Mouse (Mus musculus) intestine, embryonic 16.5 days (tissue): ENCODE data around the gene Map4k2. TPM values are rescaled to one million over a fixed set of nuclear protein-coding genes. Genes with fewer than 3 reads are reported as not detected.

ENCODE experiments used
- ATAC-seq: fragments of 200-750 bp; cut with Nextera tagmentation; 2 replicates; pipeline ENCODE4 v1.8.0; 2017; ENCODE audit warnings: moderate TSS enrichment, moderate library complexity
- H3K27ac ChIP-seq: fragments of 300-500 bp; sonication (generic); 2 replicates; pipeline ENCODE4 v1.5.1; 2014; ENCODE audit warnings: mild to moderate bottlenecking, low read length
- H3K27me3 ChIP-seq: fragments of 300-500 bp; sonication (generic); replicated peaks from 2 replicates; pipeline ENCODE4 v1.6.1; 2014; ENCODE audit warnings: low read length, control low read depth, mixed read lengths; ENCODE audit not compliant: control insufficient read depth, insufficient read depth
- H3K36me3 ChIP-seq: fragments of 300-500 bp; sonication (generic); 2 replicates; pipeline ENCODE4 v1.6.1; 2014; ENCODE audit warnings: low read length, control low read depth; ENCODE audit not compliant: control insufficient read depth, insufficient read depth
- H3K4me1 ChIP-seq: fragments of 300-500 bp; sonication (generic); 2 replicates; pipeline ENCODE4 v1.6.1; 2014; ENCODE audit warnings: low read length, control low read depth, mixed read lengths; ENCODE audit not compliant: control insufficient read depth, insufficient read depth
- H3K4me2 ChIP-seq: fragments of 300-500 bp; sonication (generic); 2 replicates; pipeline ENCODE4 v1.6.1; 2014; ENCODE audit warnings: low read depth, low read length, control low read depth
- H3K4me3 ChIP-seq: fragments of 300-500 bp; sonication (generic); 2 replicates; pipeline ENCODE4 v1.5.1; 2014; ENCODE audit warnings: mild to moderate bottlenecking, low read length
- H3K9ac ChIP-seq: fragments of 300-500 bp; sonication (generic); 2 replicates; pipeline ENCODE4 v1.6.1; 2014; ENCODE audit warnings: low read depth, low read length
- H3K9me3 ChIP-seq: fragments of 300-500 bp; sonication (generic); 2 replicates; pipeline ENCODE4 v1.6.1; 2016; ENCODE audit warnings: low read length, control low read depth; ENCODE audit not compliant: control insufficient read depth
- WGBS: fragments of 180-500 bp; shearing (Covaris S2); extraction: QIAGEN DNeasy Blood & Tissue Kit; methylation state at CpG from one replicate; pipeline ENCODE4 v1.1.7; 2014; 5-methylcytosine and 5-hydroxymethylcytosine counted together
- polyA plus RNA-seq: library from polyadenylated mRNA; unstranded; fragments of >200 nt; fragmentation: Nextera tagmentation; extraction: Ambion mirVana; gene quantifications from 2 replicates; pipeline ENCODE4 v1.2.1, GENCODE M21; 2015

Gene Map4k2
- polyA plus RNA-seq, 1 experiment from 2014 or later, result 10.0 TPM

DNA sequence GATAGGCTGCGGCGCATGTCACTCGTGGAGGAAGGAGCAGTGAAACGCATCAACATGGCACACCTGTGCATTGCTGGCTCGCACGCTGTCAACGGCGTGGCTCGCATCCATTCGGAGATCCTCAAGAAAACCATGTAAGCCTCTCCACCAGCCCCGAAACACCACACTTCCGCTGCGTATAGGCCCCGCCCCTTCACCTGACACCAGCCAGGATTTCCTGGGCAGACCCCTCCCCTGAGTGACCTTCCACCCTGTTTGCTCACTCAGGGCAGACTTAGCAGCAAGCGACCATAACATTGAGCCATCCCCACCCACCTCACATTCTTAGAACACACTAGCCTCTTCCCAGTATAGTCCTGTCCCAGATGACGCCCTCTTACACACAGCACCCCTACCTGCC is 48.9 kb downstream of the Map4k2 start:
- Histone ChIP-seq H3K36me3 (0 out of 2 replicates have a peak, but pooled peaks cover 3% of the 10 kb centered on the region), H3K27ac (no peak overlapping the region; the same call in 1 of the 2 replicates), H3K9me3 (no peaks in the 10 kb centered on the region), H3K9ac (peak overlapping the region; percentile 61), H3K27me3 (no peaks in the 10 kb centered on the region), H3K4me3 (peak overlapping the region; percentile 48), H3K4me2 (peak overlapping the region; percentile 67), H3K4me1 (peaks cover 18% of the 10 kb centered on the region)
- ATAC-seq, result peak; percentile 73
- WGBS, result 5% methylated on average over 16 of the region's 16 CpGs

GRCm38 (mm10) chr19:6390251-6390650 is 49.3 kb downstream of the Map4k2 start:
- peak overlapping the region; percentile 67 for H3K4me2 ChIP-seq
- no peak for ATAC-seq
- H3K36me3 ChIP-seq, result 0 out of 2 replicates have a peak, but pooled peaks cover 3% of the 10 kb centered on the region
- no peak overlapping the region; the same call in 1 of the 2 replicates for H3K4me3 ChIP-seq
- H3K27me3 ChIP-seq, result no peaks in the 10 kb centered on the region
- H3K27ac ChIP-seq, result no peak overlapping the region
- 47% methylated on average over 6 of the region's 6 CpGs for WGBS
- 0 out of 2 replicates have a peak overlapping the region, but pooled peaks have one; percentile 61 for H3K9ac ChIP-seq
- H3K4me1 ChIP-seq, result peaks cover 17% of the 10 kb centered on the region
- no peaks in the 10 kb centered on the region for H3K9me3 ChIP-seq

- Histone ChIP-seq H3K27ac (no peak overlapping the region), H3K9ac (no peak overlapping the region), H3K9me3 (no peaks in the 10 kb centered on the region), H3K4me3 (no peak overlapping the region), H3K27me3 (no peaks in the 10 kb centered on the region), H3K36me3 (0 out of 2 replicates have a peak, but pooled peaks cover 3% of the 10 kb centered on the region), H3K4me1 (peaks cover 12% of the 10 kb centered on the region), H3K4me2 (no peak overlapping the region)
- 96% methylated on average over 14 of the region's 14 CpGs for WGBS
- ATAC-seq, result no peak
Observed at GRCm38 (mm10) chr19:6392743-6393393, 51.9 kb downstream of the Map4k2 start.

- Histone ChIP-seq H3K36me3 (0 out of 2 replicates have a peak, but pooled peaks cover 3% of the 10 kb centered on the region), H3K27ac (no peak overlapping the region), H3K4me1 (peaks cover 12% of the 10 kb centered on the region), H3K4me3 (no peak overlapping the region), H3K27me3 (no peaks in the 10 kb centered on the region), H3K9me3 (no peaks in the 10 kb centered on the region), H3K9ac (no peak overlapping the region), H3K4me2 (no peak overlapping the region)
- 90% methylated on average over 16 of the region's 16 CpGs for WGBS
- no peak for ATAC-seq
Observed at GRCm38 (mm10) chr19:6393637-6394036, 52.7 kb downstream of the Map4k2 start.

DNA sequence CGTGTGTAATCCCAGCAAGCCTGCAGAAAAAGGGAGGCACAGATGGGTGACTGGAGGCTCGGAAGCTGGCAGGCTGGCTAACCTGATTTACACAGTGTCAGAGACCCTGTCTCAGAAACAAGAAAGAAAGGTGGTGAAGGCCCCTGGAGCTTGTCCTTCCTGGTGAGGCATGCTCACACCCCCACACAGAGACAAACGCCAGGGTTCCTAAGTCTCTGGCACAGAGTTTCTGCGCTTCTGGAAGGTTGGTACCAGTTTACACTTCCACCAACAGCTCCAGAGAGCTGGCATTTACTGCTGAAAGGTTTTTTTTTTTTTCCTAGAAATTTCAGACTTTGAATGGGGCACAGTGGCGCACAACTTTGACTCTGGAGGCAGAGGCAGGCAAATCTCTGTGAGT is 55.3 kb downstream of the Map4k2 start:
- Histone ChIP-seq H3K4me1 (peaks cover 18% of the 10 kb centered on the region), H3K27ac (no peak overlapping the region), H3K36me3 (0 out of 2 replicates have a peak, but pooled peaks cover 3% of the 10 kb centered on the region), H3K4me2 (no peak overlapping the region), H3K27me3 (peaks cover 11% of the 10 kb centered on the region), H3K9me3 (no peaks in the 10 kb centered on the region), H3K4me3 (no peak overlapping the region), H3K9ac (no peak overlapping the region)
- 81% methylated on average over 5 of the region's 5 CpGs for WGBS
- ATAC-seq, result no peak

DNA sequence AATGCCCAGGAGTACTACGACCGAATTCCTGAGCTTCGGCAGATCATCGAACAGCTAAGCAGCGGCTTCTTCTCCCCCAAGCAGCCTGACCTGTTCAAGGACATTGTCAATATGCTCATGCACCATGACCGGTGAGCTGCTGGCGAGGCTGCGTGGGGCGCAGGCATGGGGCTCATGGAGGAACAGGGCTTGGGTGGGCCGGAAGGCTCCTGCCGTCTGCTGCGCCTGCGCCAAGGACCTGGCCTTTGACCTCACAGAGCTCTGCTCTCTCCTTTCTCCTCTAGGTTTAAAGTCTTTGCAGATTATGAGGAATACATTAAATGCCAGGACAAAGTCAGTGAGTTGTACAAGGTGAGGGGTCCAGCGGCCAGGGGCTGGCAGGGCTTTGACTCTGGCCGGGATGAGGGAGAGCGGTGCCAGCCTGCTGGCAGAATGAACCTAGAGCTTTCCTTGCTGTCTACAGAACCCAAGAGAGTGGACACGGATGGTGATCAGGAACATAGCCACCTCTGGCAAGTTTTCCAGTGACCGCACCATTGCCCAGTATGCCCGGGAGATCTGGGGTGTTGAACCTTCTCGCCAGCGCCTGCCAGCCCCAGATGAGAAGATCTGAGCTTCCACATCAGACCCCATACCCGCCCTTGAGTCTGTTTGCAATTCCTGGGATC is 56.8 kb downstream of the Map4k2 start:
- 84% methylated on average over 22 of the region's 22 CpGs for WGBS

DNA sequence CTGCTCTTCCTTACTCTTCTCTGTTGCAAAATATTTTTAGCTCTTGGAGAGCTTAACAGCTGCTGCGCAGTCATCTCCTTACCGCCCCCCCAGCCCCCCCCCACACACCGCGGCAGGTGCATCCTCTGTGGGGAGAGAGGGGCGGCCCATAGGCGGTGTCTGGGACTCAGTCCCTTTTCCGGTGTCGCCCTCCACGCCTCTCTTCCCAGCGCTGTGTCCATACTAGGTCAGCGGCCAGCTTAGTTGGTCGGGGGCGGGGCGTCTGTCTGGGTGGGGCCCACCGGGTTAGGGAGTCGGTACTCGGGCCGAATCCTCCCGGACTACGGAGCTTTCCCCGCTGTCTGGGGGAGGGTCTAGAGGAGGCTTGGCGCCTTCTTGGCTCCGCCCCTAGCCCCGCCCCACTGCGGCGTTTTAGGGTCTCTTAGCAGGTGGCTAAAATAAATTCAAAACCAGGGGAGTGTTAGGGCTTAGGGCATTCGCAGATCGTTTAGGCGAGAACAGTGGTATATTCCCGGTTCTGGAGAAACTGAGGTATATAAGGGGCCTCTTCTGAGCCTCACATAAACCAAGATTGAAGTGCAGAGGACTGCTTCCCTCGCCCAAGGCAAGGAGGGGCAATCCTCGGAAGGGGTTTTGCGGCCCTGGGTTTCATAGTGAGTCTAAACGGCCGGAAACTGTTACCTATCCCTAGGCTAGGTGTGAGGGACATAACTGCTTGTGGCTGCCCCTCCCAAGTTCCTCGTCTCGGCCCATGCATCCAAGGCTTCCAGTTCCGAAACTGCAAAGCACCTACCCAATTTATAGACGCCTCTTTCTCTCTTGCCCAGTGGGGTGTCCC is 57.7 kb downstream of the Map4k2 start:
- Histone ChIP-seq H3K9ac (peak overlapping the region; percentile 72), H3K27me3 (peaks cover 25% of the 10 kb centered on the region), H3K9me3 (no peaks in the 10 kb centered on the region), H3K4me2 (peak overlapping the region; percentile 100), H3K36me3 (no peaks in the 10 kb centered on the region), H3K4me3 (peak overlapping the region; percentile 71), H3K27ac (0 out of 2 replicates have a peak overlapping the region, but pooled peaks have one; percentile 57), H3K4me1 (peaks cover 28% of the 10 kb centered on the region)
- under 1% methylated on average over 39 of the region's 39 CpGs for WGBS
- ATAC-seq, result peak; percentile 50

More for the DNA sequence above, 56.8 kb downstream of the Map4k2 start:
- H3K4me3 ChIP-seq, result no peak overlapping the region
- H3K9ac ChIP-seq, result no peak overlapping the region
- peaks cover 28% of the 10 kb centered on the region for H3K4me1 ChIP-seq
- no peak overlapping the region for H3K4me2 ChIP-seq
- H3K27ac ChIP-seq, result no peak overlapping the region
- peaks cover 21% of the 10 kb centered on the region for H3K27me3 ChIP-seq
- no peaks in the 10 kb centered on the region for H3K9me3 ChIP-seq
- no peak for ATAC-seq
- 0 out of 2 replicates have a peak, but pooled peaks cover 3% of the 10 kb centered on the region for H3K36me3 ChIP-seq

DNA sequence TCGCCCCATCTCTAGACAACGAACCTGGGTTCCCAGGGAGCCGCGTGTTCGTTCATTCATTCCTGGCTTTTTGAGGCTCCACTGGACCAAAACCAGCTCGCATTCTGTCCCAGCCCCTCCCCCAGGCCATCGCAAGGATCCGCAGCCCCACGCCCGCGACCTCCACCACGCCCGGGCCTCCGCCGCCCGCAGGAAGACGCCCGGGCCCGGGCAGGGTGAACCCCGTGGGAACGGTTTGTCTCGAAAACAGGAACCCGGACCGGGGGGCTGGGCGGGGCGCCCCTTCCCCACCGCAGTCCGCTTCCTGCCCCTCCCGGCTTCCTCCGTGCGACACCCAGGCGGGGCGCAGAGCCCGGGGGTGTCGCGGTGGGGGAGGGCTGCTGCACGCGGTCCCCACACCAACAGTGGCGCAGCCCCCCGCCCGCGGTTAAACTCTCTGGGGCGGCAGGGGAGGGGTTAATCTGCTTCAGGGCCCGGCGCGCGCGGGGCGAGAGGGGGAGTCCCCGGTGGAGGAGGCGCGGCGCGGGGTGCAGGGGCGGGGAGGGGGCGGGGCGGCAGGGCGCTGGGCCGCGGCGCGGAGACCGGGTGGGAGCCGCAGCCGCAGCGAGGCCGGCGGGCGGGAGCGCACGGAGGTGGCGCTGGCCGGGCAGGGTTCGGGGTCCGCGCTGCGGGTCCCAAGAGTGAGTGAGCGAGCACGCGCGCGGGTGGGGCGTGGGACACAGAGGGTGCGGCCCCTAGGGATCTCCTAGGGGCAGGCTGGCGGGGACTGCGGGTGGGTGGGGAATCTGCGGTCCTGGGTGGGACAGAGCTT is 58.6 kb downstream of the Map4k2 start, which contains the start of gene Rasgrp2:
Rasgrp2 (plus strand) TSS at position 56 of the 811 bp plus-strand sequence.
- ATAC-seq, result peak; percentile 38; the same call in 1 of the 2 replicates
- no peaks in the 10 kb centered on the region for H3K36me3 ChIP-seq
- H3K9ac ChIP-seq, result peak within 1 kb of the TSS; percentile 72
- peaks cover 25% of the 10 kb centered on the region for H3K27me3 ChIP-seq
- H3K4me3 ChIP-seq, result peak within 1 kb of the TSS; percentile 71
- H3K27ac ChIP-seq, result peak within 1 kb of the TSS; percentile 57
- H3K4me1 ChIP-seq, result peaks cover 28% of the 10 kb centered on the region
- under 1% methylated on average over 65 of the region's 87 CpGs for WGBS
- H3K9me3 ChIP-seq, result no peaks in the 10 kb centered on the region
- peak within 1 kb of the TSS; percentile 100 for H3K4me2 ChIP-seq
